Mouse (Mus musculus) layer of hippocampus, adult 11-12 months (tissue): Measurements from ENCODE around the gene Kif17.

Experiments used
- DNase-seq: peaks from one replicate; pipeline ENCODE4 v3.0.0; 2022; ENCODE audit warnings: low spot score

Kif17 gene

DNA sequence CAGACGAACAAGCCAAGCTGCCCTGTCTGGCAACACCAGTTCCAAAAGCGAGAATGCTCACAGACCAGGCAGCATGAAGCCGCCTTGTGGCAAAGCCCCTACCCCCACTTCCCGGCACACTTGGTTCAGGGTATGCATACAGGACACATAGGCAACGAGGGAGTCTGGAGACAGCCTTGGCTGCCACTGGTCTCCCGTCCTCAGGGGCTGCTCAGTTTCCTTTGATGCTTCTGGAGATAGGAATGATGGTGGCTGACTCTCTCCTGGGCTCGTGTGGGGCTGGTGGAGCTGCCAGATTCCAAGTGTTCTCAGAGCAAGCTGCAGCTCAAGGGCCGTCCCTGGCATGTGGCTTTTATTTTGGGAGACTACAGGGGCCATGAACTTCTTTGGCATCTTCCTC lies 91.2 kb downstream of the Kif17 start:
- DNase-seq, result no peak

DNA sequence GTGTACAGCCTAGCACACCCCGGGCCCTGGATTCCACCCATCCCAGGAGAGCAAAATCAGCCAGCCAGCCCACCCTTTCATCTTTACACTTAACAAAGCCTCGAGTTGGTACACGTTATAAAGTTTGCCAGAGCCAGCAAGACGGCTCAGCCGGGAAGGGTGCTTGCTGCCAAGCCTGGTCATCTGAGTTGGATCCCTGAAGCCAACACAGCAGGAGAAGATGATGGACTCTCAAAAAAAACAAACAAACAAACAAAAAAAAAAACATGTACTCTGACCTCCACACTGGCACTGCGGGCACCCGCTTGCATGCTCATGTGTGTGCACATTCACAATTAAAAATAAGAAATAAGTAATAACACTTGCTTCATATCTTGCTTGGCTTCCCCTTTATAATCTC lies 91.8 kb downstream of the Kif17 start:
- no peak for DNase-seq

- no peak for DNase-seq
These were observed 92.5 kb downstream of the Kif17 start for GRCm38 (mm10) chr4:138342778-138343177.

- DNase-seq, result no peak
These were observed 93.2 kb downstream of the Kif17 start for GRCm38 (mm10) chr4:138343341-138343837.

GRCm38 (mm10) chr4:138344891-138345545 lies 94.8 kb downstream of the Kif17 start:
- no peak for DNase-seq

GRCm38 (mm10) chr4:138347280-138347679 lies 97.0 kb downstream of the Kif17 start:
- no peak for DNase-seq

DNA sequence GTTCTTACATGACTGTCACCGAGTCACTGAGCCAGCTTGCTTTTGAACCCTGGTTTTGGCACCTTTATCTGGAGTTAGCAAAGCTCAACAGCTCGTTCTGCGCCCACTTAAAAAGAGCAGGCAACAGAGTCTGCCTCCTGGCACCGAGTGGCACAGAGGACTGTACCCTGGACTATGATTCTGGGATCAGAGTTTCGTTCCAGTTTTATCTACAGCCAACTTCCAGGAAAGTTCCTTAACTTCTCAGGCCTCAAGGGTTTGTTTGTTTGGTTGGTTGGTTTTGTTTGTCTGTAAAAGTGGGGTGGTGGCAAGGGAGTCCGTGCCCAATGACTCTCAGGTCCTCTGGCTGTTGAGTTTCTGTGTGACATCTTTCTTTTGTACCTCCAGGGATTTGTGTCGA lies 98.5 kb downstream of the Kif17 start:
- DNase-seq, result no peak
